Mouse (Mus musculus) myocyte (in vitro differentiated cells): ENCODE results near the gene Ric8a.

ENCODE experiments used
- E2F4 ChIP-seq: IDR thresholded peaks from one replicate; pipeline ENCODE4 v1.6.1; 2011; ENCODE audit warnings: mild to moderate bottlenecking, control low read depth, moderate library complexity; ENCODE audit not compliant: insufficient read depth
- MAX ChIP-seq: IDR thresholded peaks from one replicate; pipeline ENCODE4 v1.6.1; 2011; ENCODE audit warnings: low read depth, mild to moderate bottlenecking, control low read depth
- MYOG ChIP-seq, 3 experiments: IDR thresholded peaks; one replicate each; pipeline ENCODE4 v1.6.1; 2011; ENCODE audit warnings: control low read depth in 2 of 3, low read depth in 2 of 3, mild to moderate bottlenecking in 2 of 3; ENCODE audit not compliant: insufficient read length in 2 of 3, control insufficient read depth in 1 of 3, insufficient read depth in 1 of 3
- POLR2A ChIP-seq: IDR thresholded peaks from one replicate; pipeline ENCODE4 v1.6.1; 2011; ENCODE audit warnings: low read depth, mild to moderate bottlenecking, control low read depth, moderate library complexity; ENCODE audit not compliant: insufficient read length
- TCF12 ChIP-seq: IDR thresholded peaks from one replicate; pipeline ENCODE4 v1.6.1; 2011; ENCODE audit warnings: mild to moderate bottlenecking, control low read depth; ENCODE audit not compliant: poor library complexity, insufficient read depth, severe bottlenecking

DNA sequence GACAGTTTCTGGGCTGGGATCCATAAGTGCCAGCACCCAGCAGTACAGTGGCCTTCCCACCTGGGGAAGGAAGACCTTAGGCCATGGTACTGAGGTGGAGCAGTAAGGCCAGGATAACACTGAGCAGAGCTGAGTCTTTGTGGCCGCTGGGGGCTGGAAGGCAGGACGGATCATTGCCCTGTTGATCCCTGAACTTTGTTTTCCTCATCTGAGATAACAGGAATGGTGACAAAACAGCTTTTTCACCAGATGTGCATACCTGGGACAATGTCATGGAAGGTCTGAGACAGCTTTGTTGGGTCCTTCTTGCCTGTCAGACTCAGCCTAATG is 21.0 kb upstream of the Ric8a start:
- TF ChIP-seq POLR2A (no peak), MAX (no peak), TCF12 (no peak), E2F4 (no peak), MYOG (IDR thresholded peaks at IDR 0.05; ENCODE audit: control insufficient read depth in 1 of 3, insufficient read depth in 1 of 3, insufficient read length in 2 of 3, low read depth in 2 of 3) (no peak)
